Mouse (Mus musculus) thymus, postnatal 14 days (tissue): ENCODE measurements around the gene Ate1.

Source experiments
- DNase-seq: peaks from one replicate; pipeline ENCODE4 v3.0.0; 2021

Gene Ate1

GRCm38 (mm10) chr7:130520812-130521422 is 748 bp upstream of the Ate1 start:
- DNase-seq, result no peak

- peak; percentile 98 for DNase-seq
Observed at GRCm38 (mm10) chr7:130519096-130520048, 797 bp downstream of the Ate1 start.

- DNase-seq, result peak; percentile 24
Observed at GRCm38 (mm10) chr7:130518213-130519095, 1.7 kb downstream of the Ate1 start.

GRCm38 (mm10) chr7:130510243-130510642 is 9.9 kb downstream of the Ate1 start:
- no peak for DNase-seq

DNA sequence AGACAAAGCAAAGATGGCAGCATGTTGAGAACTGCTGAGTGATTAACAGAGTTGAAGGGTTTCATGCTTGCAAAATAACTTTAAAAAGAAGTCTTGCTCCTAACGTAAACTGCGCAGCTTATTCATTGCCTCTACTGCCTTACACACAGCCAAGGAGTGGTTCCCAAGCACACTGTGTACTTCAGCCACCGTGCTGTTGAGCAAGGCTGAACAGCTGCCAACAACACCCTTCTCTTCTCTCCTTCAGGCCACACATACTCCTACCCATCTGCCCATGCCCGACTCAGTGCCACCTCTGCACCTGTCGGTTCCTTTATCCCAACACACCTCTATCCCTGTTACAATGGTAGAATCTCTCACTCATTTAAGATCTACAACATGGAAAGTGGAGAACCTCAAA is 17.2 kb downstream of the Ate1 start:
- DNase-seq, result no peak

DNA sequence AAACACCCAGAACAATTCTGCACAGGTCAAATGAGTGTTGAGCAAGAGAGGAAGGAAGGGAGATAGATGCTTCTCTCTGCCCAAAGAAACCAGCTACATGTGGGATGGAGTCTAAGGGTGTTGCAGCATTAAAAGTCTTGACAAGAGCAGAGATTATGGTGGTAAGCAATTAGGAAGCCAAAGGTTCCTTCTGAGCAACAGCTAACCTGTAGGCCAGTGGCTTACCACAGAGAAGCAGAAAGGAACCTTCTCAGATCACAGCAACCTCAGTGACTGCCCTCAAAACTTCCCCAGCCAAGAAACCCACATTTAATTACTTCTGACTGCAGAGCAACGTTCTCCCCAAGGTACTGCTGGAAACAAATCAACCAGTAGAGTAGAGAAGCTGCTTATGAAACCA is 18.7 kb downstream of the Ate1 start:
- no peak for DNase-seq

DNA sequence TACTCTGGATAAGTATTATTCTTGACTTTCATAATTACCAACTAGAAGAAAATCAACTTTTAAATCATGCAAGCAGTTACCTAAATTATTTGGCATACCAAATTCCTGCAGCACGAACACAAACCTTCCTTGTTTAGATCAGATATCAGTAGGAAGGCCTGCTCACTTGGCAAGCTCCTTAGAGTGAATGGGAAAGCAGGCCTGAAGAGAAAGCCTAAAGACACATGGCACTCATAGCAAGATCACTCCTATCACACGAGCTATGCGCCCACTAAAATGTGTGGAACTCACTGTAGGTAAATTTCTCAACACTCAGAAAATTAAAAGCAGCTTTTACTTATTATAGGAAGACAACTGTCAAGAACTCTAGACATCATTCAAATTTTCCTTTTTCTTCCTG is 26.8 kb downstream of the Ate1 start:
- DNase-seq, result no peak

DNA sequence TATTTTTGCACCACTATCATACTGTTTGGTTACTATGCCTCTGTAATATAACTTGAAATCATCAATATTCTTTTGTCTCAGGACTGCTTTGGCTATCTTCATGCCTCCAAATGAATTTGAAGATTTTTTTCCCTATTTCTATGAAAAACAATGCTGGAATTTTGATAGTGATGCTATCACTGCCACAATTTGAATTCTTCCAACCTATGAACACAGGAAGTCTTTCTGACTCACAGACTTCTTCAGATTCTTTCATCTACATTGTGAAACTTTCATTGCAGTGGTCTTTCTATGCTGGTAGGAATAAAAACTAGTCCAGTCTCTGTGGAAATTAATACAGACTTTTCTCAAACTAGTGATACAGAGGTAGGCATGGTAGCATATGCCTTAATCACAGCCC is 28.1 kb downstream of the Ate1 start:
- no peak for DNase-seq

- peak; percentile 12 for DNase-seq
Observed at GRCm38 (mm10) chr7:130479003-130479402, 41.2 kb downstream of the Ate1 start.

- DNase-seq, result peak; percentile 30
Observed at GRCm38 (mm10) chr7:130475970-130476369, 44.2 kb downstream of the Ate1 start.

GRCm38 (mm10) chr7:130473881-130474280 is 46.3 kb downstream of the Ate1 start:
- no peak for DNase-seq

GRCm38 (mm10) chr7:130472683-130473082 is 47.5 kb downstream of the Ate1 start:
- no peak for DNase-seq

GRCm38 (mm10) chr7:130471045-130471444 is 49.1 kb downstream of the Ate1 start:
- no peak for DNase-seq

DNA sequence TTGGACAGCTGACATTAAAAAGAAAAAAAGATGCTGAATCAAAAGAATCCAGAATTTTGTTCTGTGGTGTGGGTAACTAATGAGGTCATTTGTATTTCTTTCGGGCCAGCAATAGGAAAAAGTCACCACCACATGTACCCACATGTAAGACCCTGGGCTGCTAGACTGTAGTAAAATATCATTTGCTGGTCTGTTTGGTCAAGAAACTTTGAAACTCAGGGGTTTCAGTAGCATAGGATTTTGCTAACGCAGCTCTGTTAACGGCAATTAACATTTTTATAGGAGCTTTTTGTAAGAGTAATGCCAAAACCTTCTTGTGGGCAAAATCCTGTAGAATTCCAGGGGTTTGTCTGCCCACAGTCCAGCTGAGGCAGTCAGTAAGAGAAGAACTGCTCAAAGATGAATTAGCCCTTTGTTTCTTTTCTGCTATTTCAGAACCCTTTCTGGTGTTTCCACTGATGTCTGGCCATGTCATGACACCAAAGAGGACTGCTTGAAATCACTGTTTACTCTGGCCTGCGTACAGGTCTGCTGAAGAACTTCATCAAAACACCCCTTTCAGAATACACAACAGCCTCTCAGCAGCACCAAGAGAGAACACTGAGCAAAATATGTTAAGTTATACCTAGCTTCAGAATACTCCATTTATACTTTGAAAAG is 64.5 kb downstream of the Ate1 start:
- no peak for DNase-seq

DNA sequence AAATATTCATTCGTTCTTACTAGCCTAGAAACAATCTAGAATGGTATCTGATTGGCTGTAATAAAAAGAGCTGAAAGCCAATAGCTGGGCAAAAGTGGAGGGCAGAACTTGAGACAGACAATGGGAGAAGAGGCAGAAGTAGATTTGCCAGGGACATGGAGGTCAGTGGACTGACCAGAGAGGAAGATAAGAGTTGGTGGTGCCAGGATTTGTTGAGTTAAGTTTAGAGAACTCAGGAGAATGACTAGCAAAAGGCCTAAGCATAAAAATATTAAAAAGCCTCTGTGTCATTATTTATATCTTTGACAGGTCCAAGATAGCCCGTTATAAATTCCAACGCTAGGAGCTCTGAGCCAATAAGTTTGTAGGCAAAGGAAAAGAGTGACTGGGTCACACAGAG is 65.9 kb downstream of the Ate1 start:
- DNase-seq, result no peak

GRCm38 (mm10) chr7:130435776-130436175 is 84.4 kb downstream of the Ate1 start:
- DNase-seq, result no peak

DNA sequence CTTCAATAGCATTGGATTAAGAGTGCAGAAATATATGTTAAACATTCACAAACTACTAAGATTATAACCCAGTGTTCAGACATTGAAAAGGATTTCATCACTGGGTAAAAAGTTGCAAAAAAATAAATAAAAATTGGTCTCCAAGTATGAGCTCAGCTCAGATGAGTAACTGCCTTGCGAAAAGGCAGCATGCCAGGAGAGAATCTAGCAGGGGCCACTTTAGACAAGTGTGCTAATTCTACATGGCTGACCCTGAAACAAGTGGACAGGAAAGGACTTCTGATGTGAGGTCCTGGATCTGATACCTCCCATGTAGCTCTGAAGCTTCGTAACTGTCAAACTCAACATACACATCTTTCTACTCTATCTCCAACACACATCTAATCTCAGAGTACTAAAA is 88.0 kb downstream of the Ate1 start:
- DNase-seq, result no peak

DNA sequence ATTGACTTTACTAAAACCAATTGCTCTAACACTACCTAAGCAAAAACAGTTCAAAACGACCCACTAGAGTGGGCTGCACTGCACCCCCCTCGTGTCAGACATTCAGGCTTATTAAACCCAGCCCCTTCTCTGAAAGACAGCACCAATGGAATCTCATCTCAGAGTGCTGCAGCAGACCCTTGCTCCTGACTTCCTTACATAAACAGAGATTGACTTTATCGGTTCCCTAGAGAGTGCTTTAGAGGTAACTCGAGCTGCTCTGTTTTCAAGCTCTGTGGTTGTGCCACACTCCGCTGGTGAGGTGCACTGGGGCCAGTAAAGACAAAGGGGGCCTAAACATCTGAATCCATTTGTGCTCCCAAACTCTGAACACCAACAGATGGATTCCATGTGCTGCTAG is 93.6 kb downstream of the Ate1 start:
- DNase-seq, result no peak

- DNase-seq, result no peak
Observed at GRCm38 (mm10) chr7:130425991-130426390, 94.2 kb downstream of the Ate1 start.

DNA sequence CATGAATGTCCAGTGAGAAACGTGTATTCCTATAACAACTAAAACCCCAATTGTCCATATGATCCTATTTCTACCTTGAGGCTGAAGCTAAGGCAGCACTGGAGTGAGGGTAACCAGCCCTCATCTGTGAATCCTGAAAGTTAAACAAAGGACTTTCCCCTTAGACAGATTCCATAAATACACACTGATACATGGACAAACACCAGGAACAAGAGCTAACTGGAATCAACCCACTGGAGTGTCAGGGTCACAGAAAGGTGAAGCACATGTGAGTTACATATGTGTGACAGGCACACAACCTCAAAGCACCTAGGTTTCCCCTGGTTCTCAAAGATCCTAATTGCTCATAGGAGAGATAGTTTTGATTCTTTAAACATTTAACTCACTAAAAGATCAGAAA is 100.2 kb downstream of the Ate1 start:
- DNase-seq, result no peak

GRCm38 (mm10) chr7:130407622-130408021 is 112.5 kb downstream of the Ate1 start:
- no peak for DNase-seq

DNA sequence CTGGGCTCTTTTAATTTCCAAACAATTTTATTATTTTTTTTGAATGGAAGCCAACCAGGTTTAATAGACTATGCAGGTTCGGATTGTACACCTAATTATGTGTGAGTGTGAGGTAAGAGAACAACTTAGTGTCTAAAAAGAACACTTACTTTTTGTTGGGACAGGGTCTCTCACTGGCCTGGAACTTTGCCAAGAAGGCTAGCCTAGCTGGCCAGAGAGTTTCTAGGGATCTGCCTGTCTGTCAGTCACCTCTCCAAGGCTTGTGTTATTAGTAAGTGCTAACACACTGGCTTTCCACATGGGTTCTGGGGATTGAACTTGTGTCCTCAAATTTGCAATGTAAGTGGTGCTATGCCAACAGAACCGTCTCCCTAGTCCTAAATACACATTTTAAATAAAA is 116.8 kb downstream of the Ate1 start:
- DNase-seq, result no peak

- DNase-seq, result no peak
Observed at GRCm38 (mm10) chr7:130394697-130395096, 125.5 kb downstream of the Ate1 start.
